Mouse (Mus musculus): Measurements from ENCODE around the gene Haao. TPM values are rescaled to one million over a fixed set of nuclear protein-coding genes. Genes with fewer than 3 reads are reported as not detected.
A peak's percentile ranks its signal among the peaks of the same experiment; 100 is the strongest.
"Not testable (repeated sequence)": the region's sequence is repeated elsewhere in the genome, so short reads cannot be mapped to it uniquely, and the experiment has no call there.

Gene Haao
- polyA plus RNA-seq, 1 experiment: not detected

DNA sequence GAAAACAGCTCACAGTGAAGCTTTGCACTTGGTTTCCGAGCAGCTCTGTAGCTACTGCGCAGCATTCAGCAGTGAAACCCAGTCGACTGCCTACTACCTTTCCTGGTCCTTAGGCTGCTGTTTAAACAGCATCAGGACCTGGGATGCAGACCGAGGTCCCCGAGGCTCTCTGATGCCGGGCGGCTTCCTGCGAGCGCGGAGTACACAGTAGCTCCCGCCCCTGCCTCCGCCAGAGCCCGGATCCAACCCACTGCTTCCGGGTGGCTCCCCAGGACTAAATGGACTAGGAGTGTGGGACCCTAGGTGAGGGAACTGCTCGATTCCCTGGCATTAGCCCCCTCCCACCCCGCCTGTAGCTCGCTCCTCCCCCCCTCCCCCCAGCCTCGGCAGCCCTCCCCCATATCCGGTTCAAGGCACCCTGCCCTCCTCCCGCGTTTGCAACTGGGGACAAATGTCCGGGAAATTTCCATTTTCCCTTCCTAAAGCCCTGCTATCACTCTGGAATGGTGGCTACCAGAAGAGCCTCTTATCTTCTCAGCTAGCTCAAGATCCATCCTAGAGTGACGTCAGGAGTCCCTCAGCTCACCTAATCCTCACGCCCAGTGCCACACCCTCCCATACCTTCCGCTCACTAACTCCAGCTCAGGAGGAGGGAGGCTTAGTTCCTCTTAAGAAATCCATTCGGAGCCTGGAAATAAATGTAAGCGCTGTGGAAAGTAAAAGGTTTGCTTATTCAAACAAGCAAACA lies 14.5 kb upstream of the Haao start:
- TF ChIP-seq USF1 (IDR thresholded peaks at IDR 0.05; ENCODE audit: low read depth): no peak
- TF ChIP-seq MYOD1 (IDR thresholded peaks at IDR 0.05; ENCODE audit: control insufficient read depth, insufficient read length, low read depth): no peak
- no peak for TF ChIP-seq CTCF (IDR thresholded peaks at IDR 0.05; ENCODE audit: control insufficient read depth, insufficient read depth, insufficient read length)
- no peak for TF ChIP-seq CEBPB (IDR thresholded peaks at IDR 0.05; ENCODE audit: low read depth)
- no peak for TF ChIP-seq FOSL1 (IDR thresholded peaks at IDR 0.05; ENCODE audit: insufficient read depth, low read length, poor library complexity, severe bottlenecking)
- TF ChIP-seq MAX (IDR thresholded peaks at IDR 0.05): no peak
- TF ChIP-seq MYOG (IDR thresholded peaks at IDR 0.05; ENCODE audit: control insufficient read depth, extremely low read depth, insufficient read length): no peak
- H3K36me3 ChIP-seq (ENCODE audit: control insufficient read depth, insufficient read depth): no peaks in the 10 kb centered on the region
- H3K79me2 ChIP-seq (ENCODE audit: control insufficient read depth, insufficient read depth): no peaks in the 10 kb centered on the region
- H3K79me3 ChIP-seq (ENCODE audit: low read depth): no peaks in the 10 kb centered on the region
- H3ac ChIP-seq (ENCODE audit: control insufficient read depth, insufficient read length, low read depth): peak overlapping the region; percentile 82
- H3K27me3 ChIP-seq (ENCODE audit: control insufficient read depth, insufficient read depth, insufficient read length): no peaks in the 10 kb centered on the region
- H3K4me3 ChIP-seq (ENCODE audit: insufficient read depth, poor library complexity, severe bottlenecking): peak overlapping the region; percentile 57

DNA sequence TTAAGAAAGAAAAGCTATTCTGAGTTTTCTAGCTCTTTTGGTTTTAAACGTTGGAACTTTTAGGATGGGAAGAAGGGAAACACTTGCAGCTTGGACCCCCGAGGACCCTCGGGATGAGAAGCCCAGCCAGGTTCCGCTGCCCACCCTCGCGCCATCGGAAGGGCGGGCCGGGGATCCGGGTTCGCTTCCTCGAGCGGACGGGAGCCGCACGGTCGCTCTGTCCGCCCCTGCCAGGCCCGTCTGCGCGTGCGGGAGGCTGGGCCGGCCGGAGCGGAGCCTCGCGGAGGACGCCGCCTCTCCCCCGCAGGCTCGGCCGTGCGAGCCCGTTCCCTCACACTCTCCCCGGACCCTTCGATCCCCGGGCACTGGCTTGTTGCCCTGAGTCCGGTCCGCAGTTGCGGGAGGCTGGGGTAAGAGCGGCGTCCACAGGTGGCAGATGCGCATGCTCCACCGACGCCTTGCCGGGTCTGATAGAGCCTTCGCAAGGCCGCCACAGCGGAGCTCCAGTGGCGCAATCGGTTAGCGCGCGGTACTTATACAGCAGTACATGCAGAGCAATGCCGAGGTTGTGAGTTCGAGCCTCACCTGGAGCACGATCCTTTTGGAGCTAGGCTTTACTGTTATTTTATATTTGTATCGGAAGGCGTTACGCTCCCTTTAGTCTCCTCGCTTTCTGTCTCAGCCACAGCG lies 13.8 kb upstream of the Haao start:
- TF ChIP-seq MYOD1 (IDR thresholded peaks at IDR 0.05; ENCODE audit: control insufficient read depth, insufficient read length, low read depth) (peak; percentile 15), USF1 (IDR thresholded peaks at IDR 0.05; ENCODE audit: low read depth) (peak; percentile 8), FOSL1 (IDR thresholded peaks at IDR 0.05; ENCODE audit: insufficient read depth, low read length, poor library complexity, severe bottlenecking) (no peak), CEBPB (IDR thresholded peaks at IDR 0.05; ENCODE audit: low read depth) (peak; percentile 83)
- peak overlapping the region; percentile 97 for H3ac ChIP-seq (ENCODE audit: control insufficient read depth, insufficient read length, low read depth)
- no peaks in the 10 kb centered on the region for H3K79me3 ChIP-seq (ENCODE audit: low read depth)

DNA sequence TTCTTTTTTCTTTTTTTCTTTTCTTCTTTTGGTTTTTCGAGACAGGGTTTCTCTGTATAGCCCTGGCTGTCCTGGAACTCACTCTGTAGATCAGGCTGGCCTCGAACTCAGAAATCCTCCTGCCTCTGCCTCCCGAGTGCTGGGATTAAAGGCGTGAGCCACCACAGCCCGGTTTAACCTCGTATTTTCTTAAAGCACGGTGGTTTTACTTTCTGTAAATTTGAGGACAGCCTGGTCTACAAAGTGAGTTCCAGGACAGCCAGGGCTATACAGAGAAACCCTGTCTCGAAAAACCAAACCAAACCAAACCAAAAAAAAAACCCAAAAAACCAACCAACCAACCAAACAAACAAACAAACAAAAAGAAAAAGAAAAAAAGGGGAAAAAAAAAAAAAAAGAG lies 13.2 kb upstream of the Haao start:
- not testable (repeated sequence) for H3K27me3 ChIP-seq (ENCODE audit: control insufficient read depth, insufficient read depth, insufficient read length); H3K36me3 ChIP-seq (ENCODE audit: control insufficient read depth, insufficient read depth); H3K79me3 ChIP-seq (ENCODE audit: low read depth); H3K79me2 ChIP-seq (ENCODE audit: control insufficient read depth, insufficient read depth); H3ac ChIP-seq (ENCODE audit: control insufficient read depth, insufficient read length, low read depth)
- H3K4me3 ChIP-seq (ENCODE audit: insufficient read depth, poor library complexity, severe bottlenecking): peak overlapping the region; percentile 57

More for the DNA sequence above, 13.8 kb upstream of the Haao start:
- Histone ChIP-seq H3K36me3 (ENCODE audit: control insufficient read depth, insufficient read depth) (no peaks in the 10 kb centered on the region), H3K79me2 (ENCODE audit: control insufficient read depth, insufficient read depth) (no peaks in the 10 kb centered on the region), H3K27me3 (ENCODE audit: control insufficient read depth, insufficient read depth, insufficient read length) (no peaks in the 10 kb centered on the region), H3K4me3 (ENCODE audit: insufficient read depth, poor library complexity, severe bottlenecking) (peak overlapping the region; percentile 57)

DNA sequence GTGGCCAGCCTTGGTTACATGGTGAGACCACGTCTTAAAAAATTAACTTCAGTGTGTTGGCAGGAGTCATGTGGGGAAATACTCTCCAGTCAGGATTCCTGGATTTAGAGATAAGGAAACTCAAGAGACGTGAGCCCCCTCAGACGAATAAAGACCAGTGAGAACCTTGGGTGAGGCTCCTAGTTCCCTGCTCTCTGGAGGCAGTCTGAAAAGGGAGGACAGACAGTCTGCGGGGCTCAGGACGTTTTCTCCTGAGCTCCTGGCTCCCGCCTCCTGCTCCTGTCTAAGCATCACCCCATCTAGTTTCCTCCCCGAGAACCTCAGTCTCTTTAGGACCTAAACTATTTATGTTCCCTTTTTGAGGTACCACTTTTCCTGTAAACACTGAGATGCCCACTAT lies 12.5 kb upstream of the Haao start:
- no peaks in the 10 kb centered on the region for H3K79me3 ChIP-seq (ENCODE audit: low read depth)
- H3K27me3 ChIP-seq (ENCODE audit: control insufficient read depth, insufficient read depth, insufficient read length): no peaks in the 10 kb centered on the region
- H3K36me3 ChIP-seq (ENCODE audit: control insufficient read depth, insufficient read depth): no peaks in the 10 kb centered on the region
- H3K4me3 ChIP-seq (ENCODE audit: insufficient read depth, poor library complexity, severe bottlenecking): no peak overlapping the region
- H3K79me2 ChIP-seq (ENCODE audit: control insufficient read depth, insufficient read depth): no peaks in the 10 kb centered on the region
- no peak for TF ChIP-seq CEBPB (IDR thresholded peaks at IDR 0.05; ENCODE audit: low read depth)
- no peak for TF ChIP-seq MAX (IDR thresholded peaks at IDR 0.05)
- TF ChIP-seq USF1 (IDR thresholded peaks at IDR 0.05; ENCODE audit: low read depth): no peak
- TF ChIP-seq FOSL1 (IDR thresholded peaks at IDR 0.05; ENCODE audit: insufficient read depth, low read length, poor library complexity, severe bottlenecking): no peak
- no peak for TF ChIP-seq MYOD1 (IDR thresholded peaks at IDR 0.05; ENCODE audit: control insufficient read depth, insufficient read length, low read depth)
- no peak for TF ChIP-seq MYOG (IDR thresholded peaks at IDR 0.05; ENCODE audit: control insufficient read depth, extremely low read depth, insufficient read length)
- TF ChIP-seq CTCF (IDR thresholded peaks at IDR 0.05; ENCODE audit: control insufficient read depth, insufficient read depth, insufficient read length): no peak
- H3ac ChIP-seq (ENCODE audit: control insufficient read depth, insufficient read length, low read depth): no peak overlapping the region

DNA sequence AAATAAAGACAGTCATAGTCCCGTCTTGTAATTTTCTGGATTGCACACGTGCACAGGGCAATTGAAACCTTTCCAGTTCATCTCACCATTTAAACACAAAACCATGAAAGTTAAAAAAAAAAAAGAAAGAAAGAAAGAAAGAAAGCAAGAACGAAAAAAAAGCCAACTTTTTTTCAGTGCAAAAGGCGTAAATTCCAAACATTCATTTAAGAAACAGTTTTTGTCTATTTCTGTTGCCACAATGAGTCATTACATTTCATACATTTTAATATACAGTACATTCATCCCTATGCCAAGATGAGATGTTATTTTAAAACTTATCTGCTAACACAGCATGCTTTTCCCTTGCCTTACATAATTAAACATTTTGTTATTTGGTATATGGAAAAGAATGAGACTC lies 11.9 kb upstream of the Haao start:
- Histone ChIP-seq H3K36me3 (ENCODE audit: control insufficient read depth, insufficient read depth) (no peaks in the 10 kb centered on the region), H3K4me3 (ENCODE audit: insufficient read depth, poor library complexity, severe bottlenecking) (no peak overlapping the region), H3K79me2 (ENCODE audit: control insufficient read depth, insufficient read depth) (no peaks in the 10 kb centered on the region), H3K27me3 (ENCODE audit: control insufficient read depth, insufficient read depth, insufficient read length) (no peaks in the 10 kb centered on the region), H3ac (ENCODE audit: control insufficient read depth, insufficient read length, low read depth) (no peak overlapping the region), H3K79me3 (ENCODE audit: low read depth) (no peaks in the 10 kb centered on the region)
- TF ChIP-seq FOSL1 (IDR thresholded peaks at IDR 0.05; ENCODE audit: insufficient read depth, low read length, poor library complexity, severe bottlenecking) (no peak), MAX (IDR thresholded peaks at IDR 0.05) (no peak), CEBPB (IDR thresholded peaks at IDR 0.05; ENCODE audit: low read depth) (no peak), MYOD1 (IDR thresholded peaks at IDR 0.05; ENCODE audit: control insufficient read depth, insufficient read length, low read depth) (no peak), CTCF (IDR thresholded peaks at IDR 0.05; ENCODE audit: control insufficient read depth, insufficient read depth, insufficient read length) (no peak), MYOG (IDR thresholded peaks at IDR 0.05; ENCODE audit: control insufficient read depth, extremely low read depth, insufficient read length) (no peak), USF1 (IDR thresholded peaks at IDR 0.05; ENCODE audit: low read depth) (no peak)

DNA sequence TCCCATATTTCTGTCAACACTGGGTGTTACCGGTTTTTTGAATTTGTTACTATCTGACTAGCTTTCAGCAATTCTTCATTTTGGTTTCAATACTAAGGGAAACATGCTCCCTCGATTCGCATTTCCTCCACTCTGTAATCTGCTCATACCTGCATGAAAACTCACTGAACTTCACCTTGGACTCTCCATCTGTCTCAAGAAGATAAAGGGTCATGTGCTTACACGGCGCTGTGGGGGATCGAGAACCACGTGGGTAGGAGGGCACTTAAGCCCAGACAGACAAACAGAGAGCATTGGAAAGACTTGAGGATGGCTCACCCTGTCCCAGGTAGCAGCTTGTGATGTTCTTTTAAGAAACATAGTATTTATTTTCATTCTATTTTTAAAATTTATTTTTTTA lies 10.7 kb upstream of the Haao start:
- Histone ChIP-seq H3K36me3 (ENCODE audit: control insufficient read depth, insufficient read depth) (no peaks in the 10 kb centered on the region), H3ac (ENCODE audit: control insufficient read depth, insufficient read length, low read depth) (no peak overlapping the region), H3K4me3 (ENCODE audit: insufficient read depth, poor library complexity, severe bottlenecking) (no peak overlapping the region), H3K27me3 (ENCODE audit: control insufficient read depth, insufficient read depth, insufficient read length) (no peaks in the 10 kb centered on the region), H3K79me3 (ENCODE audit: low read depth) (no peaks in the 10 kb centered on the region), H3K79me2 (ENCODE audit: control insufficient read depth, insufficient read depth) (no peaks in the 10 kb centered on the region)
- TF ChIP-seq MAX (IDR thresholded peaks at IDR 0.05): no peak
